ENCODE assay signal across 16 mouse cellular contexts in the genomic region with DNA sequence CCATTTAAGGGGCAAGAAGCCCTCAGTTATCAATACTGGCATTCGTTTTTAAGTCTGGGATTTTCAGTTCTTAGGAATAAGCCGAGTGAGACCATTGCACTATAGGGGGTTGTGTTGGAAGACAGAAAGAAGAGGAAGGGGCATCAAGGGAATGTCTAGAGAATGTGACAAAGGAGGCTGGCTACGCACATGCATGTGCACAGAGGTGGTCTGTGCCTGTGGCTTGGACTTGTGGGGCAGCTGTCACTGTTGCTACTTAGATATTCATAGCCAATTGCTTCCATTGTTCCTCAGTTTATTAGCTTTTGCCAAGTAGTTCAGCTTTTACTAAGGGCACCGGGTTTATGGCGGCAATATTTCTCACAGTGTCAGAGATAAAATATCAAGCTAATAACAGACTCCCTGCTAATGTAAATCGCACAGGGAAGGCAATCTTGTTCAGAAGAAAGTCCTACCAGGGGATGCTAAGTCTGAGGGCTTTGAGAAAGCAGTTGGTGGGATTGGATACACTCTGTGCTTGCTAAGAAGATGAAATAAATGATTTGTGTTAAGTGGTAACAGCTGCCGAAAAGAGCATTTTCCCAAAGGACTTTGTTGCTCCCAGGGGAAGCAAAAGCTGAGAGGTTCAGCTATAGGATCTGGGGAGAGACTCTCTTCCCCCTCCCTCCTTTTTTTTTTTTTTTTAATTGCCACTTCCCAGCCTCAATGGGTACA.
DNase-seq lines count a peak whose midpoint lies in the region; ATAC-seq lines count a peak whose summit lies in the region.
"Had no signal": no experiment of that assay in that cellular context is flagged by ENCODE, and none has a peak within 500 bp of the region (broad histone marks: within the 10 kb centered on the region; RNA-seq: fewer than 3 reads in every experiment).

No protein-coding gene starts in this region.

- H3K36me3 ChIP-seq in forebrain, embryonic 11.5 days (ENCODE audit: control insufficient read depth, insufficient read depth, low read length) = no peaks in the 10 kb centered on the region
- H3K36me3 ChIP-seq in forebrain, embryonic 10.5 days (replicated peaks) = no peaks in the 10 kb centered on the region
- no peaks in the 10 kb centered on the region for H3K36me3 ChIP-seq in forebrain, embryonic 13.5 days (ENCODE audit: poor library complexity, severe bottlenecking)
- no peaks in the 10 kb centered on the region for H3K36me3 ChIP-seq in hindbrain, embryonic 16.5 days (ENCODE audit: control insufficient read depth, insufficient read depth, low read length)
- no peaks in the 10 kb centered on the region for H3K36me3 ChIP-seq in neural tube, embryonic 14.5 days (ENCODE audit: control insufficient read depth, insufficient read depth, low read length)
- H3K36me3 ChIP-seq: embryonic facial prominence, embryonic 15.5 days; limb, embryonic 12.5 days had no signal

- H3K9ac ChIP-seq in forebrain, embryonic 11.5 days (ENCODE audit: low read length) = no peak overlapping the region
- no peak overlapping the region for H3K9ac ChIP-seq in forebrain, embryonic 13.5 days
- no peak overlapping the region for H3K9ac ChIP-seq in hindbrain, embryonic 16.5 days (ENCODE audit: low read depth, low read length)
- H3K9ac ChIP-seq in neural tube, embryonic 14.5 days (replicated peaks; ENCODE audit: low read depth, low read length) = no peak overlapping the region
- H3K9ac ChIP-seq: embryonic facial prominence, embryonic 15.5 days; limb, embryonic 12.5 days had no signal

- no peak for DNase-seq in forebrain, embryonic 11.5 days (ENCODE audit: low spot score)
- DNase-seq in forebrain, embryonic 10.5 days (ENCODE audit: extremely low spot score, low spot score) = no peak
- DNase-seq in adrenal gland, postnatal 36 days = no peak
- no peak for DNase-seq in ovary, postnatal 10 days (ENCODE audit: low spot score)
- no peak for DNase-seq in frontal cortex, postnatal 25 days (ENCODE audit: low spot score in 2 of 2)
- DNase-seq: heart, adult 11 months; heart, postnatal 10 days; kidney, adult 11 months; lung, postnatal 4 days; spleen, adult 18-20 months; thymus, postnatal 4 days had no signal

- H3K9me3 ChIP-seq in forebrain, embryonic 11.5 days (ENCODE audit: control insufficient read depth, low read length) = no peaks in the 10 kb centered on the region
- no peaks in the 10 kb centered on the region for H3K9me3 ChIP-seq in forebrain, embryonic 10.5 days
- H3K9me3 ChIP-seq in forebrain, embryonic 13.5 days (replicated peaks) = no peaks in the 10 kb centered on the region
- H3K9me3 ChIP-seq in hindbrain, embryonic 16.5 days (ENCODE audit: control insufficient read depth, low read length) = no peaks in the 10 kb centered on the region
- no peaks in the 10 kb centered on the region for H3K9me3 ChIP-seq in neural tube, embryonic 14.5 days (ENCODE audit: control insufficient read depth, low read length)
- H3K9me3 ChIP-seq: embryonic facial prominence, embryonic 15.5 days; limb, embryonic 12.5 days had no signal

- no peaks in the 10 kb centered on the region; the same call in 1 of the 2 replicates for H3K4me1 ChIP-seq in forebrain, embryonic 11.5 days (replicated peaks; ENCODE audit: control insufficient read depth, insufficient read depth, low read length)
- H3K4me1 ChIP-seq in forebrain, embryonic 10.5 days = peaks cover 21% of the 10 kb centered on the region
- H3K4me1 ChIP-seq in forebrain, embryonic 13.5 days = peaks cover 18% of the 10 kb centered on the region
- no peaks in the 10 kb centered on the region; the same call in 1 of the 2 replicates for H3K4me1 ChIP-seq in hindbrain, embryonic 16.5 days (ENCODE audit: control insufficient read depth, insufficient read depth, low read depth, low read length)
- H3K4me1 ChIP-seq in neural tube, embryonic 14.5 days (ENCODE audit: control insufficient read depth, insufficient read depth, low read length) = peaks cover 13% of the 10 kb centered on the region; the same call in 1 of the 2 replicates
- H3K4me1 ChIP-seq: embryonic facial prominence, embryonic 15.5 days had no signal

- H3K27ac ChIP-seq in forebrain, embryonic 11.5 days (ENCODE audit: low read depth, low read length) = no peak overlapping the region
- H3K27ac ChIP-seq in forebrain, embryonic 10.5 days = no peak overlapping the region
- H3K27ac ChIP-seq in forebrain, embryonic 13.5 days = peak overlapping the region; percentile 42; the same call in 1 of the 2 replicates
- no peak overlapping the region for H3K27ac ChIP-seq in hindbrain, embryonic 16.5 days (ENCODE audit: low read depth, low read length)
- peak overlapping the region; percentile 45; the same call in 1 of the 2 replicates for H3K27ac ChIP-seq in neural tube, embryonic 14.5 days (ENCODE audit: low read depth, low read length)
- H3K27ac ChIP-seq: embryonic facial prominence, embryonic 15.5 days; limb, embryonic 12.5 days had no signal

- peak; percentile 44; the same call in 1 of the 2 replicates for ATAC-seq in forebrain, embryonic 11.5 days (replicated peaks; ENCODE audit: low FRiP score)
- ATAC-seq in forebrain, embryonic 13.5 days = peak; percentile 70
- peak; percentile 60 for ATAC-seq in hindbrain, embryonic 16.5 days
- peak; percentile 68 for ATAC-seq in neural tube, embryonic 14.5 days (ENCODE audit: low read depth)

- WGBS in forebrain, embryonic 11.5 days = 63% methylated on average over 7 of the region's 7 CpGs
- WGBS in forebrain, embryonic 10.5 days = 75% methylated on average over 7 of the region's 7 CpGs
- 36% methylated on average over 7 of the region's 7 CpGs for WGBS in forebrain, embryonic 13.5 days
- WGBS in hindbrain, embryonic 16.5 days = 20% methylated on average over 7 of the region's 7 CpGs
- WGBS in neural tube, embryonic 14.5 days = 18% methylated on average over 7 of the region's 7 CpGs

- H3K27me3 ChIP-seq in forebrain, embryonic 11.5 days (ENCODE audit: control insufficient read depth, insufficient read depth, low read length) = no peaks in the 10 kb centered on the region
- H3K27me3 ChIP-seq in forebrain, embryonic 10.5 days (ENCODE audit: poor library complexity, severe bottlenecking) = peaks cover 4% of the 10 kb centered on the region; the same call in 1 of the 2 replicates
- H3K27me3 ChIP-seq in forebrain, embryonic 13.5 days = no peaks in the 10 kb centered on the region
- no peaks in the 10 kb centered on the region for H3K27me3 ChIP-seq in hindbrain, embryonic 16.5 days (replicated peaks; ENCODE audit: control insufficient read depth, insufficient read depth, low read length)
- H3K27me3 ChIP-seq in neural tube, embryonic 14.5 days (ENCODE audit: control insufficient read depth, insufficient read depth, low read length) = no peaks in the 10 kb centered on the region
- H3K27me3 ChIP-seq: embryonic facial prominence, embryonic 15.5 days; limb, embryonic 12.5 days had no signal

- H3K4me3 ChIP-seq in forebrain, embryonic 11.5 days (ENCODE audit: low read depth, low read length) = no peak overlapping the region
- H3K4me3 ChIP-seq in forebrain, embryonic 10.5 days = no peak overlapping the region
- no peak overlapping the region for H3K4me3 ChIP-seq in forebrain, embryonic 13.5 days
- no peak overlapping the region for H3K4me3 ChIP-seq in hindbrain, embryonic 16.5 days (ENCODE audit: low read length)
- no peak overlapping the region for H3K4me3 ChIP-seq in neural tube, embryonic 14.5 days (ENCODE audit: low read depth, low read length)
- H3K4me3 ChIP-seq: embryonic facial prominence, embryonic 15.5 days; limb, embryonic 12.5 days had no signal

- no peak overlapping the region for H3K4me2 ChIP-seq in forebrain, embryonic 11.5 days (ENCODE audit: low read depth, low read length, severe bottlenecking)
- no peak overlapping the region for H3K4me2 ChIP-seq in forebrain, embryonic 13.5 days
- no peak overlapping the region for H3K4me2 ChIP-seq in hindbrain, embryonic 16.5 days (ENCODE audit: low read length)
- H3K4me2 ChIP-seq in neural tube, embryonic 14.5 days (ENCODE audit: low read depth, low read length) = no peak overlapping the region
- H3K4me2 ChIP-seq: embryonic facial prominence, embryonic 15.5 days; limb, embryonic 12.5 days had no signal

Comparison
In these comparisons a context has a peak if more than half of its experiments do, and no peak if none do; other contexts are left out.
1. H3K27ac ChIP-seq: peak in forebrain, embryonic 13.5 days (single experiment) and neural tube, embryonic 14.5 days (single experiment); none in forebrain, embryonic 11.5 days (single experiment), forebrain, embryonic 10.5 days (single experiment) and hindbrain, embryonic 16.5 days (single experiment).
2. Peak in every context shown above with its lines, with median percentiles within 50 percentile points of each other: ATAC-seq.